Mouse (Mus musculus) C2C12 (cell line): ENCODE measurements around the gene Gm20388. TPM values are rescaled to one million over a fixed set of nuclear protein-coding genes. Genes with fewer than 3 reads are reported as not detected.

Source experiments
- H3K27me3 ChIP-seq: one replicate; pipeline ENCODE4 v1.6.1; 2011; ENCODE audit not compliant: control insufficient read depth, insufficient read depth, insufficient read length
- H3K36me3 ChIP-seq: one replicate; pipeline ENCODE4 v1.6.1; 2011; ENCODE audit not compliant: control insufficient read depth, insufficient read depth
- H3K4me3 ChIP-seq: one replicate; pipeline ENCODE4 v1.5.1; 2011; ENCODE audit warnings: mild to moderate bottlenecking, control low read depth; ENCODE audit not compliant: poor library complexity, insufficient read depth, severe bottlenecking
- H3K79me2 ChIP-seq: one replicate; pipeline ENCODE4 v1.6.1; 2011; ENCODE audit not compliant: control insufficient read depth, insufficient read depth
- H3K79me3 ChIP-seq: one replicate; pipeline ENCODE4 v1.6.1; 2011; ENCODE audit warnings: low read depth, control low read depth
- H3ac ChIP-seq: one replicate; pipeline ENCODE3; 2011; ENCODE audit warnings: low read depth; ENCODE audit not compliant: control insufficient read depth, insufficient read length
- CEBPB ChIP-seq: IDR thresholded peaks from one replicate; pipeline ENCODE4 v1.6.1; 2011; ENCODE audit warnings: low read depth, mild to moderate bottlenecking, control low read depth, moderate library complexity
- CTCF ChIP-seq: IDR thresholded peaks from one replicate; pipeline ENCODE4 v1.5.1; 2011; ENCODE audit not compliant: control insufficient read depth, insufficient read depth, insufficient read length
- FOSL1 ChIP-seq: IDR thresholded peaks from one replicate; pipeline ENCODE4 v1.8.0; 2011; ENCODE audit warnings: mild to moderate bottlenecking, low read length; ENCODE audit not compliant: poor library complexity, insufficient read depth, severe bottlenecking
- MAX ChIP-seq: IDR thresholded peaks from one replicate; pipeline ENCODE4 v1.6.1; 2011; ENCODE audit warnings: mild to moderate bottlenecking, control low read depth
- MYOD1 ChIP-seq: IDR thresholded peaks from one replicate; pipeline ENCODE4 v1.6.1; 2011; ENCODE audit warnings: low read depth; ENCODE audit not compliant: control insufficient read depth, insufficient read length
- MYOG ChIP-seq: IDR thresholded peaks from one replicate; pipeline ENCODE4 v1.6.1; 2011; ENCODE audit not compliant: control insufficient read depth, insufficient read length; ENCODE audit errors: extremely low read depth
- USF1 ChIP-seq: IDR thresholded peaks from one replicate; pipeline ENCODE4 v1.6.1; 2011; ENCODE audit warnings: low read depth, mild to moderate bottlenecking, control low read depth, moderate library complexity
- polyA plus RNA-seq: library from polyadenylated mRNA; unstranded; fragments of >200 nt; fragmentation: generic; extraction: Trizol; gene quantifications from one replicate; pipeline ENCODE4 v1.2.1, GENCODE M21; 2012; ENCODE audit warnings: missing spikeins

The Gm20388 gene
- polyA plus RNA-seq, 1 experiment: 15.0 TPM

- H3K79me2 ChIP-seq: no peaks in the 10 kb centered on the region
- H3K4me3 ChIP-seq: no peak overlapping the region
- no peaks in the 10 kb centered on the region for H3K27me3 ChIP-seq
- peaks cover 75% of the 10 kb centered on the region for H3K36me3 ChIP-seq
- TF ChIP-seq MYOG (no peak), CEBPB (no peak), MYOD1 (no peak), FOSL1 (no peak), USF1 (no peak), CTCF (no peak), MAX (no peak)
- H3ac ChIP-seq: no peak overlapping the region
- H3K79me3 ChIP-seq: no peaks in the 10 kb centered on the region
These were observed 661.9 kb downstream of the Gm20388 start for GRCm38 (mm10) chr8:120572534-120572933.

- peaks cover 79% of the 10 kb centered on the region for H3K36me3 ChIP-seq
These were observed 663.2 kb downstream of the Gm20388 start for GRCm38 (mm10) chr8:120573866-120574265.

GRCm38 (mm10) chr8:120574941-120575340 lies 664.3 kb downstream of the Gm20388 start:
- peaks cover 79% of the 10 kb centered on the region for H3K36me3 ChIP-seq
- no peaks in the 10 kb centered on the region for H3K27me3 ChIP-seq
- H3K79me3 ChIP-seq: no peaks in the 10 kb centered on the region
- TF ChIP-seq MAX: no peak
- no peak for TF ChIP-seq FOSL1
- TF ChIP-seq MYOD1: no peak
- TF ChIP-seq CEBPB: no peak
- TF ChIP-seq CTCF: no peak
- no peak for TF ChIP-seq MYOG
- no peak for TF ChIP-seq USF1
- H3K4me3 ChIP-seq: no peak overlapping the region
- H3K79me2 ChIP-seq: no peaks in the 10 kb centered on the region
- H3ac ChIP-seq: no peak overlapping the region

More at GRCm38 (mm10) chr8:120573866-120574265, 663.2 kb downstream of the Gm20388 start:
- Histone ChIP-seq H3K27me3 (no peaks in the 10 kb centered on the region), H3ac (no peak overlapping the region), H3K79me3 (no peaks in the 10 kb centered on the region), H3K79me2 (no peaks in the 10 kb centered on the region), H3K4me3 (no peak overlapping the region)
- TF ChIP-seq MYOD1 (no peak), MAX (no peak), FOSL1 (no peak), CTCF (no peak)

- Histone ChIP-seq H3K27me3 (no peaks in the 10 kb centered on the region), H3K79me2 (no peaks in the 10 kb centered on the region), H3K79me3 (no peaks in the 10 kb centered on the region), H3K36me3 (peaks cover 81% of the 10 kb centered on the region), H3K4me3 (no peak overlapping the region), H3ac (no peak overlapping the region)
- TF ChIP-seq FOSL1 (no peak), MAX (no peak), CEBPB (no peak), MYOG (no peak), MYOD1 (no peak), CTCF (no peak), USF1 (no peak)
These were observed 665.2 kb downstream of the Gm20388 start for GRCm38 (mm10) chr8:120575801-120576200.

- H3ac ChIP-seq: no peak overlapping the region
- H3K79me2 ChIP-seq: no peaks in the 10 kb centered on the region
- H3K4me3 ChIP-seq: no peak overlapping the region
- no peak for TF ChIP-seq MAX
- TF ChIP-seq USF1: no peak
- no peak for TF ChIP-seq MYOG
- no peak for TF ChIP-seq CEBPB
- no peak for TF ChIP-seq MYOD1
- TF ChIP-seq FOSL1: no peak
- TF ChIP-seq CTCF: no peak
- H3K79me3 ChIP-seq: no peaks in the 10 kb centered on the region
- peaks cover 80% of the 10 kb centered on the region for H3K36me3 ChIP-seq
- no peaks in the 10 kb centered on the region for H3K27me3 ChIP-seq
These were observed 667.2 kb downstream of the Gm20388 start for GRCm38 (mm10) chr8:120577821-120578220.

- Histone ChIP-seq H3ac (no peak overlapping the region), H3K4me3 (no peak overlapping the region), H3K27me3 (no peaks in the 10 kb centered on the region), H3K36me3 (peaks cover 79% of the 10 kb centered on the region), H3K79me3 (peaks cover 2% of the 10 kb centered on the region), H3K79me2 (no peaks in the 10 kb centered on the region)
- TF ChIP-seq MYOG (no peak), USF1 (no peak), MAX (no peak), CTCF (no peak), MYOD1 (no peak), FOSL1 (no peak), CEBPB (no peak)
These were observed 669.8 kb downstream of the Gm20388 start for GRCm38 (mm10) chr8:120580336-120581000.
